ENCODE assay signal across 9 mouse cellular contexts in genomic region chr8:100942680-100943427, GRCm38 (mm10).
DNase-seq lines count a peak whose midpoint lies in the region; ATAC-seq and TF ChIP-seq lines count a peak whose summit lies in the region.
"Had no signal": no experiment of that assay in that cellular context is flagged by ENCODE, and none has a peak within 500 bp of the region (broad histone marks: within the 10 kb centered on the region; RNA-seq: fewer than 3 reads in every experiment).

No protein-coding gene starts in this region.

- no peaks in the 10 kb centered on the region for H3K27me3 ChIP-seq in cerebellum, adult 2 months (ENCODE audit: control insufficient read depth, insufficient read depth, low read length)
- no peaks in the 10 kb centered on the region for H3K27me3 ChIP-seq in hindbrain, embryonic 13.5 days
- H3K27me3 ChIP-seq: liver, embryonic 13.5 days had no signal

- H3K27ac ChIP-seq in cerebellum, adult 2 months (ENCODE audit: insufficient read depth, low read length), result no peak overlapping the region
- H3K27ac ChIP-seq in hindbrain, embryonic 13.5 days, result no peak overlapping the region
- H3K27ac ChIP-seq: liver, embryonic 13.5 days had no signal

- H3K9ac ChIP-seq in hindbrain, embryonic 13.5 days, result no peak overlapping the region
- H3K9ac ChIP-seq: liver, embryonic 13.5 days had no signal

- 34% methylated on average over 6 of the region's 6 CpGs for WGBS in cerebellum, adult 2 months
- 57% methylated on average over 6 of the region's 6 CpGs for WGBS in hindbrain, embryonic 13.5 days

- peak; percentile 72 for ATAC-seq in hindbrain, embryonic 13.5 days (ENCODE audit: low FRiP score)
- no peak for ATAC-seq in erythroblast, adult 5-6 weeks (replicated peaks; ENCODE audit: low FRiP score, poor library complexity, severe bottlenecking)

- H3K4me3 ChIP-seq in cerebellum, adult 2 months (replicated peaks; ENCODE audit: insufficient read depth, low read depth, low read length), result no peak overlapping the region
- H3K4me3 ChIP-seq in hindbrain, embryonic 13.5 days, result no peak overlapping the region
- H3K4me3 ChIP-seq: liver, embryonic 13.5 days had no signal

- no peak overlapping the region for H3K4me2 ChIP-seq in hindbrain, embryonic 13.5 days
- H3K4me2 ChIP-seq: liver, embryonic 13.5 days had no signal

- intact Hi-C loops in heart, postnatal 14 days (cut with DNase I), result no loop called here

- no peaks in the 10 kb centered on the region for H3K4me1 ChIP-seq in cerebellum, adult 2 months (ENCODE audit: control insufficient read depth, insufficient read depth, low read length)
- peaks cover 11% of the 10 kb centered on the region; the same call in 1 of the 2 replicates for H3K4me1 ChIP-seq in hindbrain, embryonic 13.5 days (replicated peaks)
- H3K4me1 ChIP-seq: liver, embryonic 13.5 days had no signal

- TF ChIP-seq POLR2A in cerebellum, adult 2 months (IDR thresholded peaks at IDR 0.05; ENCODE audit: borderline replicate concordance, insufficient read depth, low read length), result no peak

- no peaks in the 10 kb centered on the region for H3K36me3 ChIP-seq in hindbrain, embryonic 13.5 days
- H3K36me3 ChIP-seq: liver, embryonic 13.5 days had no signal

- DNase-seq in cerebellum, adult 2 months, result peak; percentile 4 to 16
- DNase-seq in cerebellum, adult 11-12 months, result no peak
- DNase-seq in Muller cell, postnatal 12 days (ENCODE audit: inconsistent ontology term), result peak; percentile 30
- DNase-seq in mesoderm, embryonic 11.5 days (ENCODE audit: low read depth, low spot score), result peak; percentile 4
- no peak for DNase-seq in heart, postnatal 14 days
- no peak for DNase-seq in gastrocnemius, postnatal 10 days
- DNase-seq: liver, embryonic 13.5 days had no signal

- peak; percentile 21; the same call in 1 of the 2 replicates for TF ChIP-seq CTCF in cerebellum, adult 2 months (IDR thresholded peaks at IDR 0.05; ENCODE audit: borderline replicate concordance, insufficient read depth, low read depth, low read length)

- no peaks in the 10 kb centered on the region for H3K9me3 ChIP-seq in hindbrain, embryonic 13.5 days
- H3K9me3 ChIP-seq: liver, embryonic 13.5 days had no signal

Comparison
In these comparisons a context has a peak if more than half of its experiments do, and no peak if none do; other contexts are left out.
1. DNase-seq: peak in cerebellum, adult 2 months (2 of 2), Muller cell, postnatal 12 days (single experiment) and mesoderm, embryonic 11.5 days (single experiment); none in cerebellum, adult 11-12 months (single experiment), heart, postnatal 14 days (0 of 2) and gastrocnemius, postnatal 10 days (single experiment).